Mouse (Mus musculus): ENCODE measurements around the gene Spred3. TPM values are rescaled to one million over a fixed set of nuclear protein-coding genes. Genes with fewer than 3 reads are reported as not detected.
A peak's percentile ranks its signal among the peaks of the same experiment; 100 is the strongest.
"Not testable (repeated sequence)": the region's sequence is repeated elsewhere in the genome, so short reads cannot be mapped to it uniquely, and the experiment has no call there.

The Spred3 gene
- polyA plus RNA-seq, 1 experiment from 2014 or later = 4.5 TPM

DNA sequence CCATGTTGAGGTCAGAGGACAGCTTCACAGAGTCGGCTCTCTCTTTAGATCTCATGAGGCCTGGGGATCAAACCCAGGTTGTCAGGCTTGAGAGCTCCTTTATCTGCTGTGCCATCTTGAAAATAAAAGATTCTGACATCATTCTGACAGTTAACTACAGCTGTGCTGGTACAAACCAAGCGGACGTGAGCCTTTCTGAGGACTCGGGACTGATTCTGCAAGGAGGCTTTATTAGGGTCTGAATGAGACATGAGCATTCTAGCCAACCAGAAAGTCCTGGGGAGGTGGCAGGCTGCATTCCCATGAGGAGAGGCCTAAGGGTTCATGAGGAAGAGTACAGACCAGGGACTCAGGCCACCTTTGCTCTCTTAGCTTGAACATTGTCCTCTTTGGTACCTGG lies 11.1 kb upstream of the Spred3 start:
- not testable (repeated sequence) for H3K27ac ChIP-seq; H3K4me3 ChIP-seq; H3K27me3 ChIP-seq; ATAC-seq (ENCODE audit: insufficient number of reproducible peaks, insufficient read depth, low FRiP score, low TSS enrichment, low read depth); H3K9ac ChIP-seq; H3K9me3 ChIP-seq; H3K36me3 ChIP-seq
- H3K4me1 ChIP-seq = peaks cover 16% of the 10 kb centered on the region
- H3K4me2 ChIP-seq = peak overlapping the region; percentile 74; the same call in 1 of the 2 replicates
- 95% methylated on average over 4 of the region's 4 CpGs for WGBS

DNA sequence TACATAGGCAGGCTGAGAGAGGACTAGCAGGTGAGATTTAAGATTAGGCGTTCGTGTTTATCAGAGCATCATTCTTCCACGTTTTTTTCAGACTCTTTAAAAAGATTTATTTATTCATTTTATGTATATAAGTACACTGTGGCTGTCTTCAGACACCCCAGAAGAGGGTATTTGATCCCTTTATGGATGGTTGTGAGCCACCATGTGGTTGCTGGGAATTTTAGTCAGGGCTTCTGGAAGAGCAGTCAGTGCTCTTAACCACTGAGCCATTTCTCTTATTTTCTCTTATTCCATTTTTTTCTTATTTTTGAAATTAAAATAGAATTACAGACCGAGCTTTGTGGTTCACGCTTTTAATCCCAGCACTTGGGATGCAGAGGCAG lies 10.6 kb upstream of the Spred3 start:
- no peak for ATAC-seq (ENCODE audit: insufficient number of reproducible peaks, insufficient read depth, low FRiP score, low TSS enrichment, low read depth)
- WGBS = 41% methylated on average over 5 of the region's 5 CpGs
- H3K27ac ChIP-seq = peak overlapping the region; percentile 58; the same call in 1 of the 2 replicates

GRCm38 (mm10) chr7:29180077-29180853 lies 10.1 kb upstream of the Spred3 start, which contains the start of gene Psmd8:
Psmd8 (minus strand) TSS chr7:29180701.
- peak within 1 kb of the TSS; percentile 58; the same call in 1 of the 2 replicates for H3K27ac ChIP-seq
- WGBS = under 1% methylated on average over 62 of the region's 62 CpGs

More for the DNA sequence above, 10.6 kb upstream of the Spred3 start:
- H3K4me2 ChIP-seq = peak overlapping the region; percentile 74
- H3K9me3 ChIP-seq = no peaks in the 10 kb centered on the region
- H3K36me3 ChIP-seq = peaks cover 12% of the 10 kb centered on the region
- no peak overlapping the region for H3K9ac ChIP-seq
- no peaks in the 10 kb centered on the region for H3K27me3 ChIP-seq
- peaks cover 16% of the 10 kb centered on the region for H3K4me1 ChIP-seq
- peak overlapping the region; percentile 60 for H3K4me3 ChIP-seq

GRCm38 (mm10) chr7:29179323-29179722 lies 9.1 kb upstream of the Spred3 start:
- H3K27ac ChIP-seq = no peak overlapping the region
- H3K9me3 ChIP-seq = no peaks in the 10 kb centered on the region
- peak overlapping the region; percentile 81 for H3K9ac ChIP-seq
- peak overlapping the region; percentile 74 for H3K4me2 ChIP-seq
- 39% methylated on average over 7 of the region's 7 CpGs for WGBS
- H3K27me3 ChIP-seq = peaks cover 9% of the 10 kb centered on the region
- peak overlapping the region; percentile 60 for H3K4me3 ChIP-seq
- no peak for ATAC-seq (ENCODE audit: insufficient number of reproducible peaks, insufficient read depth, low FRiP score, low TSS enrichment, low read depth)
- H3K36me3 ChIP-seq = peaks cover 28% of the 10 kb centered on the region
- peaks cover 16% of the 10 kb centered on the region for H3K4me1 ChIP-seq

More at GRCm38 (mm10) chr7:29180077-29180853, 10.1 kb upstream of the Spred3 start, which contains the start of gene Psmd8:
- Histone ChIP-seq H3K4me2 (peak within 1 kb of the TSS; percentile 74), H3K36me3 (peaks cover 18% of the 10 kb centered on the region), H3K9me3 (no peaks in the 10 kb centered on the region), H3K4me1 (peaks cover 16% of the 10 kb centered on the region), H3K4me3 (peak within 1 kb of the TSS; percentile 60), H3K27me3 (no peaks in the 10 kb centered on the region), H3K9ac (peak within 1 kb of the TSS; percentile 81)
- peak; percentile 88 for ATAC-seq (ENCODE audit: insufficient number of reproducible peaks, insufficient read depth, low FRiP score, low TSS enrichment, low read depth)

GRCm38 (mm10) chr7:29178106-29178505 lies 7.9 kb upstream of the Spred3 start:
- Histone ChIP-seq H3K9ac (no peak overlapping the region), H3K9me3 (no peaks in the 10 kb centered on the region), H3K36me3 (peaks cover 40% of the 10 kb centered on the region), H3K27ac (no peak overlapping the region), H3K27me3 (peaks cover 21% of the 10 kb centered on the region), H3K4me2 (no peak overlapping the region), H3K4me3 (no peak overlapping the region), H3K4me1 (peaks cover 16% of the 10 kb centered on the region)
- ATAC-seq (ENCODE audit: insufficient number of reproducible peaks, insufficient read depth, low FRiP score, low TSS enrichment, low read depth) = no peak
- 93% methylated on average over 4 of the region's 4 CpGs for WGBS

DNA sequence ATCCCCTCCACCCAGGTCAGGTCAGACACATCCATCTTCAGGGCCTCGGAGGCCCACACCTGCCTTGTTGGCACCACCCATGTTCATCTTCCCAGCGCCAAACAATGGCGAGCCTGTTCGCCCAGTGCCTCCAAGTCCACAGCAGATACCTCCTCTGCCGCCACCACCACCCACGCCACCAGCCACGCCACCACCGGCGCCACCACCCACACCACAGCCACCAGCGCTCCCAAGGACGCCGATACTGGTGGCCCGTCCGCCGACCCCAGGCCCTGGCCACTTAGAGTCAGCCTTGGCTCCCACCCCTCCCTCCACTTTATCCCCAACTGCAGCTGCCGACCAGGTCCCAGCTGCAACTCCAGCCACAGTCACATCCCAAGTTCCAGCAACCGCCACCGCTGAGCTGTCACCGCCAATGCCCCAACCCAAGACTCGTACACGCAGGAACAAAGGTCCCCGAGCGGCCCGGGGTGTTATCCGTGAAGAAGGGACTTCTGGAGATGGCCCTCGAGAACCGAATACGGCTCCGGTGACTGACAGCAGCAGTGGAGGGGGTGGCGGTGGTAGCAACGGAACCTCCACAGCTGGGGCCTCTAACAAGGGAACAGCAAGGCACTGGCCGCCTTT lies 2.3 kb upstream of the Spred3 start:
- Histone ChIP-seq H3K4me3 (peak overlapping the region; percentile 68; the same call in 1 of the 2 replicates), H3K9me3 (no peaks in the 10 kb centered on the region), H3K9ac (no peak overlapping the region), H3K27ac (no peak overlapping the region), H3K27me3 (peaks cover 53% of the 10 kb centered on the region), H3K36me3 (peaks cover 46% of the 10 kb centered on the region), H3K4me1 (peaks cover 41% of the 10 kb centered on the region), H3K4me2 (peak overlapping the region; percentile 88; the same call in 1 of the 2 replicates)
- ATAC-seq (ENCODE audit: insufficient number of reproducible peaks, insufficient read depth, low FRiP score, low TSS enrichment, low read depth) = no peak
- WGBS = 36% methylated on average over 32 of the region's 32 CpGs

DNA sequence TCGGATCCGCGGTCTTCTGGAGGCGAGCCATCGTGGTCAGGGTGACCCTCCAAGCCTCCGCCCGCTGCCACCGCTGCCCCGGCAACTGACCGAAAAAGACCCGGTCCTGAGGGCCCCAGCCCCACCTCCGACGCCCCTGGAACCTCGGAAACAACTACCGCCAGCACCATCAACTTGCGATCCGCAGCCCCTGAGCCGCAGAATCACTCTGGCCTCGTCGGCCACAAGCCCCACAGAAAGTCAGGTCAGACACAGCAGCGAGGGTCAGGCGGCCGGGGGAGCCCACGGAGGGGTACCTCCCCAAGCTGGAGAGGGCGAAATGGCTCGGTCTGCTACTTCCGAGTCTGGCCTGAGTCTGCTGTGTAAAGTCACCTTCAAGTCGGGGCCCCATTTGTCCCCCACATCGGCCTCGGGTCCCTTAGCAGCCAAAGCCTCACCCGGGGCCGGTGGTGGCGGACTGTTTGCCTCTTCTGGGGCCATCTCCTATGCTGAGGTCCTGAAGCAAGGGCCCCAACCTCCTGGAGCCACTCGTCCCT lies 1.4 kb upstream of the Spred3 start:
- no peak for ATAC-seq (ENCODE audit: insufficient number of reproducible peaks, insufficient read depth, low FRiP score, low TSS enrichment, low read depth)
- Histone ChIP-seq H3K4me1 (peaks cover 41% of the 10 kb centered on the region), H3K9ac (peak overlapping the region; percentile 76), H3K9me3 (no peaks in the 10 kb centered on the region), H3K27ac (no peak overlapping the region), H3K4me2 (peak overlapping the region; percentile 88), H3K36me3 (peaks cover 41% of the 10 kb centered on the region), H3K27me3 (peaks cover 53% of the 10 kb centered on the region), H3K4me3 (peak overlapping the region; percentile 68)
- WGBS = 6% methylated on average over 34 of the region's 34 CpGs

- peaks cover 41% of the 10 kb centered on the region for H3K4me1 ChIP-seq
Measured at GRCm38 (mm10) chr7:29170755-29171561, 747 bp upstream of the Spred3 start.

GRCm38 (mm10) chr7:29169231-29170065 lies 763 bp downstream of the Spred3 start:
- H3K27ac ChIP-seq = peak overlapping the region; percentile 69
- peaks cover 19% of the 10 kb centered on the region for H3K36me3 ChIP-seq
- H3K4me3 ChIP-seq = peak overlapping the region; percentile 68
- peaks cover 46% of the 10 kb centered on the region for H3K27me3 ChIP-seq
- H3K4me2 ChIP-seq = peak overlapping the region; percentile 88
- WGBS = under 1% methylated on average over 25 of the region's 39 CpGs
- H3K4me1 ChIP-seq = peaks cover 41% of the 10 kb centered on the region
- peak overlapping the region; percentile 76 for H3K9ac ChIP-seq
- no peaks in the 10 kb centered on the region for H3K9me3 ChIP-seq
- peak; percentile 70 for ATAC-seq (ENCODE audit: insufficient number of reproducible peaks, insufficient read depth, low FRiP score, low TSS enrichment, low read depth)

More at GRCm38 (mm10) chr7:29170755-29171561, 747 bp upstream of the Spred3 start:
- peaks cover 34% of the 10 kb centered on the region for H3K36me3 ChIP-seq
- peaks cover 53% of the 10 kb centered on the region for H3K27me3 ChIP-seq
- peak overlapping the region; percentile 88 for H3K4me2 ChIP-seq
- 0 out of 2 replicates have a peak overlapping the region, but pooled peaks have one; percentile 69 for H3K27ac ChIP-seq
- peak overlapping the region; percentile 76 for H3K9ac ChIP-seq
- H3K4me3 ChIP-seq = peak overlapping the region; percentile 68
- ATAC-seq (ENCODE audit: insufficient number of reproducible peaks, insufficient read depth, low FRiP score, low TSS enrichment, low read depth) = no peak
- no peaks in the 10 kb centered on the region for H3K9me3 ChIP-seq
- 1% methylated on average over 43 of the region's 43 CpGs for WGBS

- Histone ChIP-seq H3K9ac (peak overlapping the region; percentile 76), H3K9me3 (no peaks in the 10 kb centered on the region), H3K4me3 (peak overlapping the region; percentile 68), H3K4me1 (peaks cover 41% of the 10 kb centered on the region), H3K27ac (peak overlapping the region; percentile 69), H3K27me3 (peaks cover 40% of the 10 kb centered on the region), H3K36me3 (peaks cover 13% of the 10 kb centered on the region), H3K4me2 (peak overlapping the region; percentile 88)
- 2% methylated on average over 14 of the region's 14 CpGs for WGBS
- no peak for ATAC-seq (ENCODE audit: insufficient number of reproducible peaks, insufficient read depth, low FRiP score, low TSS enrichment, low read depth)
Measured at GRCm38 (mm10) chr7:29168791-29169230, 1.4 kb downstream of the Spred3 start.

All from embryonic facial prominence, embryonic 13.5 days (tissue).